Comparison of ENCODE assay signal across 8 mouse cellular contexts in the genomic region with DNA sequence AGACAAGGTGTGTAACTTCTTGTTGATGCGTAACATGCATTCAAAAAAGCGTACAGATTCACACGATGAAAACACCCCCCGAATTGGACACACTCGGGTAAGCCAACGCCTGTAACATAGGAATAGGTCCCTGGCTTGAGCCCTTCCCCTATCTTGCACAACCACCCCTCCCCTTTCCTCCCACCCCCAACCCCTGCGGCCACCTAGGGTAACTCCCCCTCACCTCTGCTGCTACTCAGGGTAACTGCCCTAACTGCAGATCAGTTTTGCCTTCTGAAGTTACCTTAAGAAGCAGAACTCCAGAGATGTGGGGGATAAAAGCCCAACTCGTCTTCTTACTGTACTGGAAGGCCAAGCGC. TPM values are rescaled to one million over a fixed set of nuclear protein-coding genes. Genes with fewer than 3 reads are reported as not detected.
DNase-seq lines count a peak whose midpoint lies in the region; ATAC-seq and TF ChIP-seq lines count a peak whose summit lies in the region.

No protein-coding gene starts in this region.

- H3K36me3 ChIP-seq in heart, embryonic 10.5 days: no peaks in the 10 kb centered on the region
- H3K36me3 ChIP-seq in testis, adult 2 months (ENCODE audit: control insufficient read depth, insufficient read depth, low read length): no peaks in the 10 kb centered on the region
- H3K36me3 ChIP-seq in limb, embryonic 15.5 days: no peaks in the 10 kb centered on the region

- H3K4me2 ChIP-seq in limb, embryonic 15.5 days: 0 out of 2 replicates have a peak overlapping the region, but pooled peaks have one; percentile 17

- TF ChIP-seq POLR2A in testis, adult 2 months (IDR thresholded peaks at IDR 0.05; ENCODE audit: control insufficient read depth, low read depth, low read length): no peak

- peaks cover 18% of the 10 kb centered on the region for H3K4me1 ChIP-seq in heart, embryonic 10.5 days
- H3K4me1 ChIP-seq in testis, adult 2 months (ENCODE audit: control insufficient read depth, insufficient read depth, low read length): peaks cover 7% of the 10 kb centered on the region
- peaks cover 9% of the 10 kb centered on the region; the same call in 1 of the 2 replicates for H3K4me1 ChIP-seq in limb, embryonic 15.5 days

- no peaks in the 10 kb centered on the region for H3K9me3 ChIP-seq in heart, embryonic 10.5 days
- no peaks in the 10 kb centered on the region for H3K9me3 ChIP-seq in limb, embryonic 15.5 days

- no peak for TF ChIP-seq CTCF in testis, adult 2 months (IDR thresholded peaks at IDR 0.05; ENCODE audit: control insufficient read depth, insufficient read depth, insufficient replicate concordance, low read depth, low read length)

- no peak for DNase-seq in heart, embryonic 10.5 days (ENCODE audit: low spot score)
- no peak for DNase-seq in heart, adult 18-20 months
- no peak for DNase-seq in testis, postnatal 14 days (ENCODE audit: low spot score)
- DNase-seq in urinary bladder, adult 2 months (ENCODE audit: low spot score): no peak
- DNase-seq in right cerebral cortex, postnatal 25 days: no peak
- no peak for DNase-seq in layer of hippocampus, postnatal 36 days

- H3K9ac ChIP-seq in limb, embryonic 15.5 days: no peak overlapping the region

- no peak for ATAC-seq in limb, embryonic 15.5 days (ENCODE audit: insufficient number of reproducible peaks, low FRiP score, low TSS enrichment, low read depth)

- H3K4me3 ChIP-seq in heart, embryonic 10.5 days: peak overlapping the region; percentile 28
- peak overlapping the region; percentile 15 for H3K4me3 ChIP-seq in testis, adult 2 months (ENCODE audit: control insufficient read depth, low read depth, low read length)
- no peak overlapping the region for H3K4me3 ChIP-seq in limb, embryonic 15.5 days

- WGBS in heart, embryonic 10.5 days: 11% methylated on average over 9 of the region's 9 CpGs
- WGBS in limb, embryonic 15.5 days: 12% methylated on average over 9 of the region's 9 CpGs

- peaks cover 15% of the 10 kb centered on the region; the same call in 1 of the 2 replicates for H3K27me3 ChIP-seq in heart, embryonic 10.5 days (ENCODE audit: insufficient read depth, poor library complexity, severe bottlenecking)
- no peaks in the 10 kb centered on the region for H3K27me3 ChIP-seq in testis, adult 2 months (ENCODE audit: control insufficient read depth, insufficient read depth, low read length)
- 0 out of 2 replicates have a peak, but pooled peaks cover 4% of the 10 kb centered on the region for H3K27me3 ChIP-seq in limb, embryonic 15.5 days

- peak overlapping the region; percentile 73; the same call in 1 of the 2 replicates for H3K27ac ChIP-seq in heart, embryonic 10.5 days
- no peak overlapping the region for H3K27ac ChIP-seq in testis, adult 2 months (ENCODE audit: control insufficient read depth, insufficient read depth, low read depth, low read length)
- H3K27ac ChIP-seq in limb, embryonic 15.5 days: no peak overlapping the region

RNA-seq across cellular contexts. Expression of a gene that starts 39.2 kb away (rescaled TPM):
- polyA plus RNA-seq in heart, embryonic 10.5 days (2016; fragmentation: Nextera tagmentation; extraction: Ambion mirVana): 0.21 and 0.70 TPM in 2 replicates
- total RNA-seq in heart, adult 18-20 months (2021): under 1 TPM in 1 of 2 experiments, not detected in 1; 0.21 TPM
- polyA plus RNA-seq in testis, adult 2 months (2012; rRNA removed): 0.24 TPM in 1 of 2 replicates, not detected in the other
- 0.23 TPM in 1 of 2 replicates, not detected in the other for polyA plus RNA-seq in limb, embryonic 15.5 days (2015; fragmentation: Nextera tagmentation; extraction: Ambion mirVana)
- polyA plus RNA-seq in urinary bladder, adult 2 months (2012; rRNA removed): 0.40 and 0.62 TPM in 2 replicates
- under 1 TPM in 1 of 2 experiments, not detected in 1; 0.25 TPM for total RNA-seq in layer of hippocampus, postnatal 36 days (2021)

RNA-seq across cellular contexts. Expression of a gene that starts 39.5 kb away (rescaled TPM):
- 3.1 and 19.4 TPM in 2 replicates for polyA plus RNA-seq in heart, embryonic 10.5 days (2016; fragmentation: Nextera tagmentation; extraction: Ambion mirVana)
- total RNA-seq in heart, adult 18-20 months (2021): 1 to 10 TPM; 6.8 to 6.9 TPM
- polyA plus RNA-seq in testis, adult 2 months (2012; rRNA removed): 0.28 and 0.51 TPM in 2 replicates
- 21.6 and 24.2 TPM in 2 replicates for polyA plus RNA-seq in limb, embryonic 15.5 days (2015; fragmentation: Nextera tagmentation; extraction: Ambion mirVana)
- 3.6 and 4.3 TPM in 2 replicates for polyA plus RNA-seq in urinary bladder, adult 2 months (2012; rRNA removed)
- total RNA-seq in layer of hippocampus, postnatal 36 days (2021): under 1 TPM; 0.75 to 0.81 TPM
